Mouse (Mus musculus): Measurements from ENCODE around the gene Cdk19.

GRCm38 (mm10) chr10:40378284-40378683 lies 38.9 kb downstream of the Cdk19 start:
- TF ChIP-seq POLR2A (IDR thresholded peaks at IDR 0.05; ENCODE audit: low read depth, low read length) (no peak), CTCF (IDR thresholded peaks at IDR 0.05; ENCODE audit: extremely low read depth, insufficient read length, insufficient replicate concordance, low read depth, low read length) (no peak)
